Mouse (Mus musculus) CD4-positive helper T cell, adult 2 months (primary cell): ENCODE measurements around the gene Tcfl5.
A peak's percentile ranks its signal among the peaks of the same experiment; 100 is the strongest.

Source experiments
- DNase-seq: peaks from one replicate; pipeline ENCODE4 v3.0.0-alpha.2; 2012; ENCODE audit warnings: low read depth, missing footprints, low spot score

Tcfl5 gene

GRCm38 (mm10) chr2:180642555-180643260 lies at the start of gene Tcfl5:
Gene Tcfl5 (minus strand): TSS chr2:180642708.
- DNase-seq, result no peak

GRCm38 (mm10) chr2:180689841-180690240 lies 47.3 kb upstream of the Tcfl5 start:
- no peak for DNase-seq

- no peak for DNase-seq
Measured at GRCm38 (mm10) chr2:180684031-180684430, 41.5 kb upstream of the Tcfl5 start.

GRCm38 (mm10) chr2:180683524-180683923 lies 41.0 kb upstream of the Tcfl5 start:
- no peak for DNase-seq

GRCm38 (mm10) chr2:180681225-180681624 lies 38.7 kb upstream of the Tcfl5 start:
- DNase-seq, result no peak

- peak; percentile 72 for DNase-seq
Measured at GRCm38 (mm10) chr2:180678609-180679140, 36.2 kb upstream of the Tcfl5 start.

DNA sequence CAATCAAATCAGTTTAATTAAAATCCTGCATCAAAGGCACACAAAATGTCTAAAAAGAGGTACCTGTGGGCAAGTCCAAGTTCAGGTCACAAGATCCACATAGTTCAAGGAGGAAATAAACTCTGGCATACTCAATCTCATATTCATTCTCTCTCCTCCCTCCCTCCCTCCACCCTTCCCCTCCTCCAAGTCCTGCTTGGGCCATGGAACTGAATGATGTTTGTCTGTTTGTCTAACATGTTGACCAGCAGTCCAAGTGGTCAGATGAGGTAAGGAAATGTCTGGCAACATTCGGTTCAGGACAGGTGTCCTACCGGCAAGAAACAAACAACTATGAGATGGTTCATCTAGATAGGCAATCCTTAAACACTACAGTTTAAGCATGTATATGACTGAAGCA lies 34.2 kb upstream of the Tcfl5 start:
- DNase-seq, result no peak

GRCm38 (mm10) chr2:180662008-180662407 lies 19.5 kb upstream of the Tcfl5 start:
- no peak for DNase-seq

GRCm38 (mm10) chr2:180660521-180660920 lies 18.0 kb upstream of the Tcfl5 start:
- DNase-seq, result no peak

- no peak for DNase-seq
Measured at GRCm38 (mm10) chr2:180659353-180660150, 17.0 kb upstream of the Tcfl5 start.

- DNase-seq, result no peak
Measured at GRCm38 (mm10) chr2:180658381-180658780, 15.9 kb upstream of the Tcfl5 start.

- peak; percentile 72 for DNase-seq
Measured at GRCm38 (mm10) chr2:180657394-180658013, 15.0 kb upstream of the Tcfl5 start.

DNA sequence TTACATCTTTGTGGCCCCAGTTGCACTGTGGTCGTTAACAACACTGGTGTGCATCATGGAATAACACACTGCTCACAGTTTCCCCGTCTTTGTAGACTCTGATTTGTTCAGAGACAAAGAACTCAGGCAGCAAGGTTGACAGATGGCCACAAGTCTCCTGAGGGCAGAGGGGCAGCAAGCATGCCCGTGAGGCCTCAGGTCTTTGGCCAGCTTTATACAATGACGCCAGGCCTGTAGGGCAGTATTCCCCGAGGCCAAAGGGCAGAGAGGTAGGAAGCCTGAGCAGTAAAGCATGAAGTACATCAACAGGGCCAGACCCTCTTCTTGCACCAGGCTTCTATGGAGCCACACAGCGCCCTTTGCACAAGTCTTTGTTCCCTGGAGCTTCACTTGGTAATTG lies 12.6 kb upstream of the Tcfl5 start:
- DNase-seq, result no peak

DNA sequence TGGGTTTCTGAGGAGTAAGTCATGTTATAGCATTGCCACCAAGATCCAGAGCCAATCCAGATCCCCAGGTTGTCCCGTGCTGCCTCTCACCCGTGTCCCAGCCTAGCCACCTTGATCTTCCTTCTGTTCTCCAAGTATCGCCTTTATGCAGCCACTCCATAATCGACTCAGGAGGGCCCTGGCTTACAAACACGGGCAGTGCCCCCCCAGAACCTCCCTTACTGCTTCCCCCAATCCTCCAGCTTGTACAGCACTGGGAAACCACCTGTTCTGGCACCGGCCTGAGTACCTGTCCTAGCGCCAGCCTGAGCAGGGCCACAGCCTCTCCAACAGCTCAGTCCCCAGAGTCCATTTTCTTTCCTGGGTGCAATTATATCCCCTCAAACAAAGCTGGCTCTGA lies 12.2 kb upstream of the Tcfl5 start:
- DNase-seq, result no peak

GRCm38 (mm10) chr2:180646841-180647240 lies 4.3 kb upstream of the Tcfl5 start:
- DNase-seq, result no peak

DNA sequence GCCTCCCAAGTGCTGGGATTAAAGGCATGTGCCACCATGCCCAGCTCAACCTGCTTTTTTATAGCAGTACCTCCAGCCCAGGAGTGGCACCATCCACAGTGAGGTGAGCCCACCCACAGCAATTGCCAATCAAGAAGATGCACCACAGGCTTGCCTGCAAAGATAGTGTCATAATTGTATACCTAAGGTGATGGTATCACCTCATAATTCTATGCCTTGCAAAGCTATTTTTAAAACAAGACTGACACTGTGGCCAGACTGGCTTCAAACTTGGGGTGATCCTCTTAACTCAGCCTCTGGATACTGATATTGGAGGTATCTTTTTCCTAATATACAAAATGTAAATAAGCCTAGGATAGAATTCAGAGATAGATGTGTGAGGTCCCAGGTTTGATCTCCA lies 1.1 kb upstream of the Tcfl5 start:
- DNase-seq, result no peak

DNA sequence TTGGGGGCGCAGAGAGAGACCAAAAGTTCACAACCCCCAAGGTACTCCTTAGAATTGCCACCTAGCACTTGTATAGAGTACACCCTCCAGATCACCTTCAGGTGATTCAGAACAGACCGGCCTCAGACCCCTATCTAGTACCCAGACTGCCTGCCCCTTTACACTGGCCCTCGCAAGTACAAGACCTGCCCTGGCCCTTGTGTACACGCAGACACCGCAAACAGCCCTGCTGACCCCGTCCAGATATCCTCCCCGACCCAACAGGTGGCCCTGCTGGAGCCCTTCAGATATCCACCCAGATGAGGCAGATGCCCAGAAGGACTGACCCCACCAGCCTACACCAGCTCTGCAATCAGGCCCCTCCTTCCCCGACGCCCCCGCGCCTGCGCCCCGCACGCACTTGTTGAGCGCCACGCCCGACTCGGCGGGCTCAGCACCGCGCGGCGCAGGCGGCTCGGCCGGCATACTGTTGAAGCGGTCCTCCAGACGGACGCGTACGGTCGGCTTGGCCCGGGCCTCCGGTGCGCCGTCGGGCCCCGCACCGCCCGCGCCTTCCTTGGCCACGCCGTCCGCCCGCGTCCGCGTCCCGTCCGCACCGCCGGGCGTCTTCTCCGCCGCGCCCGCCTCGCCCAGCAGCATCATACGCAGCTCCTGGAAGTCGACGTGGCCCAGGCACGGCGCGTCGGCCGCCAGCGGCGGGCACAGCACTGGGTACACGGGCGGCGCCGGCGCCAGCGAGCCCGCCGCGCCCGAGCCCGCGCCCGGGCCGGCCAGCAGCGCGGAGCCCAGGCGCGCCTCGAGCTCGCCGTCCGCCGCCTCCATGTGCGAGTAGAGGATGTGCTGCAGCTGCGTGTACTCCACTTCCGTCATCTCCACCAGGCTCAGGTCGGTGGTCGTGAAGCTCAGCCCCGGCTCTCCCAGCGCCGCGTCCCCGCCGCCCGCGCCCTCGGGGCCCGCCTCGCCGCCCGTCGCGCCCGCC lies 643 bp downstream of the Tcfl5 start:
- DNase-seq, result no peak

DNA sequence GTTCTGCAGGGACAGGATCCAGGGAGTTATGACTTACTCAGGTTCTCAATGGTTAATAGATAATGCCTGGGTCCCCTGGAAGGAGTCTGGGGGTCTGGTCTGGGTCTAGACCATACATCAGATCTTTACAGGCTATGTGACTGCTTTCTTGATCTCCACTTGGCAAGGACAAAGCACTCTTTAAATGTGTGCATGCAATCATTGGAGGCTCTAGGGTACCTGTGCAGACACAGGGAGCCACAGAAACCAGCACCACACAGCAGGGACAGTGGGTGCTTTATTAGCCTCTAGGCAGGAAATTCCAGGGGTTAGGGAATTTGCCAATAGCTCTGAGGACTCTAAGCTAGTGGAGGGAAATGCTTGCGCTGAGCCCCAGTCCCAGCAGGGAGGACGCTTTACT lies 30.6 kb downstream of the Tcfl5 start:
- DNase-seq, result no peak

GRCm38 (mm10) chr2:180610283-180610682 lies 32.2 kb downstream of the Tcfl5 start:
- no peak for DNase-seq

DNA sequence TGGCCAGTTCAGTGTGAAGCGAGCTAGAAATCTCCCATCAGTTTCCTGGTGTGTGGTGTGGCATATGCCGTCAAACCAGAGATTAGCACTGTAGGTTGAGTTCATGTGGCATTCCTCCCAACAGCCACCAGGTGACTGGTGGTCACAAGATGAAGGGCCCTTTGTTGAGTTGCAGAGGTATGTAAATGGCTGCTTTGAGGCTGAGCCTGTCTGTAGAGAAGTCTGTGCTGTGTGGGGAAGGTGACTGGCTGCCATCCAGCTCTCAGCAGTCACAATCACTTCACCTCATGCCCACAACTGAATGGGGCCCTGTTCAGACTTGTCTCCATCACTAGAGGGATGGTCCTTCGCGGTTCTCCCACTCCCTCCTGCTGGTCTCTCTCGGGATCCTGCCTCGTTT lies 37.7 kb downstream of the Tcfl5 start:
- no peak for DNase-seq

GRCm38 (mm10) chr2:180600569-180601021 lies 41.9 kb downstream of the Tcfl5 start:
- no peak for DNase-seq
